Mouse (Mus musculus): Measurements from ENCODE around the gene Trim75. TPM values are rescaled to one million over a fixed set of nuclear protein-coding genes. Genes with fewer than 3 reads are reported as not detected.
A peak's percentile ranks its signal among the peaks of the same experiment; 100 is the strongest.

Trim75 gene
- polyA plus RNA-seq, 1 experiment from 2014 or later: not detected

- Histone ChIP-seq H3K27ac (0 out of 2 replicates have a peak overlapping the region, but pooled peaks have one; percentile 5), H3K27me3 (ENCODE audit: poor library complexity, severe bottlenecking) (no peaks in the 10 kb centered on the region), H3K9me3 (no peaks in the 10 kb centered on the region), H3K4me3 (no peak overlapping the region), H3K36me3 (replicated peaks) (no peaks in the 10 kb centered on the region), H3K4me1 (peaks cover 5% of the 10 kb centered on the region)
- no peak for DNase-seq (ENCODE audit: extremely low spot score, low spot score)
- WGBS: 82% methylated on average over 20 of the region's 20 CpGs
Measured at GRCm38 (mm10) chr8:64983150-64983897, 4.3 kb downstream of the Trim75 start.

DNA sequence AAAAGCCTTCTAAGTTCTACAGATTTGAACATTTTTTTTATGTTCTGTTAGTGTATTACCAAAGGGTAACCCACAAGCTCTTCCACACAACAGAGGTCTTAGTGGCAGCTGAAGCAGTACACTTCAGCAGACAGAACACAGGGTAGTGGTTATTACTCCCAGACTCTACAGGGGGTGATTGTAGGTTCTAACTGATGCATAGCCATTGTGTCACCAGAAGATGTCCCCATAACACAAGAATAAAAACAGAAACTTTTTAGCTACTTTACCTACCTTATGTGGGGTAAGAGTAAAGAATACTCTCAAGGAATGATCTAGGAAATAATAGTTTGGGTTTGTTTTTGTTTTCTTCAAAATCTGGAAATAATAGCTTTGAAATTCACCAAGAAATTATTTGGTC is 24.8 kb downstream of the Trim75 start:
- DNase-seq (ENCODE audit: extremely low spot score, low spot score): no peak
- Histone ChIP-seq H3K9me3 (no peaks in the 10 kb centered on the region), H3K27ac (no peak overlapping the region)

DNA sequence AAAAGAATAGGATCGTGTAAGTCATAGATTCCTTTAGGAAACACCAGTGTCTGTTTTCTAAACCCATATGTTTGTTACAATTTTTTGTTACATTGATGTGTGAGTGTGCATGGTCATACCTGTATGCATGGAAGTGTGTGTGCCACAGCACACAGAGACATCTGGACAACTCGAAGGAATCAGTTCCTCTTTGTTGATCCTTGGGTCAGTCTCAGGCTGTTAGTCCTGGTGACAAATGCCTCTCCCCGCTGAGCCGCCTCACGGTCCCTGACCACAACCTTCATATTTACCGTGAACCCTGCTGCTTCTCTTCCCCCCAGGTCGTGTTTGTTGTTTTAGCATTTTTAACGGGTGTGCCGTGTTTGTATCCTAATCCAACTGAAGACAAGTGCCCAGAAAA is 28.6 kb downstream of the Trim75 start:
- no peaks in the 10 kb centered on the region for H3K4me1 ChIP-seq
- H3K9me3 ChIP-seq: no peaks in the 10 kb centered on the region
- no peaks in the 10 kb centered on the region for H3K27me3 ChIP-seq (ENCODE audit: poor library complexity, severe bottlenecking)
- no peak overlapping the region for H3K4me3 ChIP-seq
- H3K27ac ChIP-seq: no peak overlapping the region
- peaks cover 18% of the 10 kb centered on the region for H3K36me3 ChIP-seq (replicated peaks)
- no peak for DNase-seq (ENCODE audit: extremely low spot score, low spot score)
- 88% methylated on average over 9 of the region's 9 CpGs for WGBS

More for the DNA sequence above, 24.8 kb downstream of the Trim75 start:
- Histone ChIP-seq H3K4me3 (no peak overlapping the region), H3K4me1 (no peaks in the 10 kb centered on the region), H3K36me3 (replicated peaks) (peaks cover 21% of the 10 kb centered on the region), H3K27me3 (ENCODE audit: poor library complexity, severe bottlenecking) (no peaks in the 10 kb centered on the region)

- 70% methylated on average over 6 of the region's 6 CpGs for WGBS
- Histone ChIP-seq H3K9me3 (peaks cover 4% of the 10 kb centered on the region; the same call in 1 of the 2 replicates), H3K4me3 (no peak overlapping the region), H3K36me3 (replicated peaks) (no peaks in the 10 kb centered on the region), H3K27ac (no peak overlapping the region), H3K27me3 (ENCODE audit: poor library complexity, severe bottlenecking) (no peaks in the 10 kb centered on the region), H3K4me1 (no peaks in the 10 kb centered on the region)
- DNase-seq (ENCODE audit: extremely low spot score, low spot score): no peak
Measured at GRCm38 (mm10) chr8:64952101-64952500, 35.5 kb downstream of the Trim75 start.

- H3K4me3 ChIP-seq: no peak overlapping the region
- peaks cover 19% of the 10 kb centered on the region for H3K27me3 ChIP-seq (ENCODE audit: poor library complexity, severe bottlenecking)
- peaks cover 4% of the 10 kb centered on the region; the same call in 1 of the 2 replicates for H3K9me3 ChIP-seq
Measured at GRCm38 (mm10) chr8:64948371-64948770, 39.3 kb downstream of the Trim75 start.

DNA sequence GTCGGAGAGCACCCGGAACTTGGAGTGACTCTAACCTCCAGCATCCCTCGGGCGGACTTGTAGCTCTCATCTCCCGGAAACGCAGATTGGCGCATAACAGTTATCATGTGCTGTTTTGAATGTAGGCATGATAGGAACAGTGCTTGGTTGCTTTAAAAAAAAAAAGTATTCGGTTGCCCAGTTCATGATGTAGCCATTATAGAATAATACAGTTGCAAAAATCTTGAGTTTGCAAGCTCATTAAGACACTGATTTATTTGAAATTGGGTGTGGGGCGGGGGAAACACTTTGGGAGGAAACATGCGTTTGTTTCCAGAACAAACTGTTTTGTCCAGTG is 40.0 kb downstream of the Trim75 start:
- no peak for DNase-seq (ENCODE audit: extremely low spot score, low spot score)
- H3K36me3 ChIP-seq (replicated peaks): no peaks in the 10 kb centered on the region
- peaks cover 1% of the 10 kb centered on the region; the same call in 1 of the 2 replicates for H3K9me3 ChIP-seq
- peak overlapping the region; percentile 87 for H3K27ac ChIP-seq
- H3K27me3 ChIP-seq (ENCODE audit: poor library complexity, severe bottlenecking): peaks cover 26% of the 10 kb centered on the region
- peaks cover 4% of the 10 kb centered on the region; the same call in 1 of the 2 replicates for H3K4me1 ChIP-seq
- peak overlapping the region; percentile 85 for H3K4me3 ChIP-seq
- WGBS: 13% methylated on average over 10 of the region's 10 CpGs

More at GRCm38 (mm10) chr8:64948371-64948770, 39.3 kb downstream of the Trim75 start:
- peaks cover 4% of the 10 kb centered on the region; the same call in 1 of the 2 replicates for H3K4me1 ChIP-seq
- 93% methylated on average over 1 of the region's 1 CpGs for WGBS
- H3K36me3 ChIP-seq (replicated peaks): no peaks in the 10 kb centered on the region
- DNase-seq (ENCODE audit: extremely low spot score, low spot score): no peak
- no peak overlapping the region for H3K27ac ChIP-seq

GRCm38 (mm10) chr8:64946820-64947697 is 40.6 kb downstream of the Trim75 start, which contains the start of gene Tmem192:
Gene Tmem192, plus strand, starts transcription at chr8:64947185.
- 2% methylated on average over 73 of the region's 73 CpGs for WGBS
- H3K27ac ChIP-seq: peak within 1 kb of the TSS; percentile 87

DNA sequence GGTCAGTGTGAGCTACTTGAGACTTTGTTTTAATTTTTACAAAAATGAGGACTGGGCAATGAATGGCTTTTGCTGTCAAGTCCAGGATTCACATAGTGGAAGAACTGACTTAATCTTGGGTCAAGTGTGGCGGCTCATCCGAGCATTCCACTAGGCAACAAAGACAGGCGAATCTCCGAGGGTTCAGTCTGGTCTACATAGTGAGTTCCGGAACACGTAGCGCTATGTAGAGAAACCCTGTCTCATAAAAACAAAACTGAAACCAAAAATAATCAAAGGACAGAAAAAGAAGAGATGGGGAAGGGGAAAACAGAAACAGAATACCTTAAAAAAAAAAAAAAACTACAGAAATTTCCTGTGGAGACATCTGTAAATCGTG is 41.2 kb downstream of the Trim75 start:
- Histone ChIP-seq H3K36me3 (replicated peaks) (no peaks in the 10 kb centered on the region), H3K27me3 (ENCODE audit: poor library complexity, severe bottlenecking) (peaks cover 37% of the 10 kb centered on the region), H3K9me3 (no peaks in the 10 kb centered on the region), H3K4me3 (peak overlapping the region; percentile 85; the same call in 1 of the 2 replicates), H3K4me1 (peaks cover 4% of the 10 kb centered on the region; the same call in 1 of the 2 replicates), H3K27ac (no peak overlapping the region)
- 58% methylated on average over 8 of the region's 8 CpGs for WGBS
- no peak for DNase-seq (ENCODE audit: extremely low spot score, low spot score)

More at GRCm38 (mm10) chr8:64946820-64947697, 40.6 kb downstream of the Trim75 start, which contains the start of gene Tmem192:
- no peaks in the 10 kb centered on the region for H3K36me3 ChIP-seq (replicated peaks)
- H3K9me3 ChIP-seq: no peaks in the 10 kb centered on the region
- H3K4me3 ChIP-seq: peak within 1 kb of the TSS; percentile 85
- DNase-seq (ENCODE audit: extremely low spot score, low spot score): peak; percentile 90
- H3K4me1 ChIP-seq: peaks cover 4% of the 10 kb centered on the region; the same call in 1 of the 2 replicates
- peaks cover 32% of the 10 kb centered on the region for H3K27me3 ChIP-seq (ENCODE audit: poor library complexity, severe bottlenecking)

DNA sequence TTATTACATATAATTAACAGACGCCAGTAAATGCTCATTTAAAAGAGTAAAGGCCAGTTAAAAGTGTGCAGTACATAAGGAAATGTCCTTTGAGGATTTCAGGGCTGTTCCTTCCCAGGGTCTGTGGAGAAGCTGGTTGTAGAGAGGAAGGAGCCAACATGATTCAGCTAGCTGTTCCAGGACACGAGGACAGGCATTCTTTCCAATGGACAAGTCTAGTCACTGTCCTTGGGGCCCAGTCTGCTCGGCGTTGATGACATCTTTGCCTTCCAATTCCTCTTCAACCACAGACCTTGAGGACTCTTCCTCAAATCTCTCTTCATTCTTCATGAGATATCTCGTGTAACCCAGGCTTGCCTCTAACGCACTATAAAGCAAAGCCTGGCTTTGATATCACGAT is 42.0 kb downstream of the Trim75 start:
- DNase-seq (ENCODE audit: extremely low spot score, low spot score): no peak
- no peaks in the 10 kb centered on the region for H3K36me3 ChIP-seq (replicated peaks)
- H3K4me3 ChIP-seq: no peak overlapping the region
- 86% methylated on average over 7 of the region's 7 CpGs for WGBS
- peaks cover 37% of the 10 kb centered on the region for H3K27me3 ChIP-seq (ENCODE audit: poor library complexity, severe bottlenecking)
- H3K27ac ChIP-seq: no peak overlapping the region
- H3K9me3 ChIP-seq: no peaks in the 10 kb centered on the region
- H3K4me1 ChIP-seq: peaks cover 4% of the 10 kb centered on the region; the same call in 1 of the 2 replicates

DNA sequence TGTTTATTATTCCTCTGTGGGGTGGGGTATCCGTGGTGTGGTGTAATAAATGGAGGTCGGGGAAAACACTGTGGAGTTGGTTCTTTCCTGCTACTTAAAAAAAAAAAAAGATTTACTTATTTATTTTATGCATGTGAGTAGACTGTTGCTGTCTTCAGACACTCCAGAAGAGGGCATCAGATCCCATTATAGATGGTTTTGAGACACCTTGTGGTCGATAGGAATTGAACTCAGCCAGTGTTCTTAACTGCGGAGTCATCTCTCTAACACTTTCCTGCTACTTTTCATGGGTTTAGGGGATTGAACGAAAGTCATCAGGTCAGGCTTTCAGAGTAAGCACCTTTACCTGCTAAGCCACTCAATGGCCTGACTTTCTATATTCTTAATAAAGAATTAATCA is 42.8 kb downstream of the Trim75 start:
- Histone ChIP-seq H3K4me3 (no peak overlapping the region), H3K27me3 (ENCODE audit: poor library complexity, severe bottlenecking) (peaks cover 37% of the 10 kb centered on the region), H3K4me1 (peaks cover 4% of the 10 kb centered on the region; the same call in 1 of the 2 replicates), H3K27ac (no peak overlapping the region), H3K36me3 (replicated peaks) (no peaks in the 10 kb centered on the region), H3K9me3 (no peaks in the 10 kb centered on the region)
- no peak for DNase-seq (ENCODE audit: extremely low spot score, low spot score)
- 23% methylated on average over 5 of the region's 5 CpGs for WGBS

DNA sequence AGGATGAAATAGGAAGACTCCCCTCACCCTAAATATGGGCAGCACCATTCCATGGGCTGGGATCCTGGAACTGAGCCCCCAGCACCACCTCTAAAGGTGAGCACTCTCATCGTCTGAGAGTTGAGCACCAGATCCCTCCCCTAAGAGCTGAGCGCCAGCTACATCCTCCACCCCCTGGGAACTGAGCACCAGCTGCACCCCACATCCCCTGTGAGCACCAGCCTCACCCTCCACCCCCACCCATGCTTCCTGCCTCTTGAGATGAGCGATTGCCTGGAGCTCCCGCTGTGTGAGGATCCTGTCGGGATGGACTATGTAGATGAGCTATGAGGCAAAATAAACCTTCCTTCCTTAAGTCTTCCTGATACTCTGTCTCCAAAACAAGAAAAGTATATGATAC is 44.7 kb downstream of the Trim75 start:
- H3K4me3 ChIP-seq: no peak overlapping the region
- peaks cover 37% of the 10 kb centered on the region for H3K27me3 ChIP-seq (ENCODE audit: poor library complexity, severe bottlenecking)
- 23% methylated on average over 5 of the region's 5 CpGs for WGBS
- peaks cover 4% of the 10 kb centered on the region; the same call in 1 of the 2 replicates for H3K4me1 ChIP-seq
- H3K36me3 ChIP-seq (replicated peaks): no peaks in the 10 kb centered on the region
- no peak overlapping the region for H3K27ac ChIP-seq
- H3K9me3 ChIP-seq: no peaks in the 10 kb centered on the region
- DNase-seq (ENCODE audit: extremely low spot score, low spot score): no peak

DNA sequence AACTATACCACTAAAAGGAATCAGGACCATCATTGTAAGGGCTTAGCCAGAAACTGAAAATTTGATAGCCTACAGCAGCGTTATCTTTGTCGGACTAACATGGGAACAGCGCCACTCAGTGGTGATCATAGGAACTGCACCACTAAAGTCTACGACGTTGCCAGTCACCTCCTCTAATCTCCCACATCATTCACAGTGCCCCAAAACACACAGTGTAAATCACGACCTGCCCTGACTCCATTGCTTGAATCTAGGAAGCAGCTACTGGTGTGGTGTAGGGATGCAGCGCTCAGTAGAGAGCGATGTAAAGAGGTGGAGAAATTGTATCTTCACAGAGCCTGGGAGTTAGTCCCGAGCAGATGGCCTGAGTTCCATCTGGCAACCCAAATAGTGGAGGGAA is 46.1 kb downstream of the Trim75 start:
- Histone ChIP-seq H3K27ac (no peak overlapping the region), H3K4me1 (no peaks in the 10 kb centered on the region; the same call in 1 of the 2 replicates), H3K9me3 (no peaks in the 10 kb centered on the region), H3K4me3 (no peak overlapping the region), H3K27me3 (ENCODE audit: poor library complexity, severe bottlenecking) (peaks cover 37% of the 10 kb centered on the region), H3K36me3 (replicated peaks) (no peaks in the 10 kb centered on the region)
- WGBS: 18% methylated on average over 9 of the region's 9 CpGs
- DNase-seq (ENCODE audit: extremely low spot score, low spot score): peak; percentile 76
